Mouse (Mus musculus) myocyte (in vitro differentiated cells): ENCODE measurements around the gene Naa80.

Experiments used
- CEBPB ChIP-seq: IDR thresholded peaks from 2 replicates; pipeline ENCODE4 v1.6.1; 2011; ENCODE audit warnings: mild to moderate bottlenecking, moderate library complexity; ENCODE audit not compliant: poor library complexity, insufficient read depth, severe bottlenecking
- E2F4 ChIP-seq: IDR thresholded peaks from one replicate; pipeline ENCODE4 v1.6.1; 2011; ENCODE audit warnings: mild to moderate bottlenecking, control low read depth, moderate library complexity; ENCODE audit not compliant: insufficient read depth
- MAX ChIP-seq: IDR thresholded peaks from one replicate; pipeline ENCODE4 v1.6.1; 2011; ENCODE audit warnings: low read depth, mild to moderate bottlenecking, control low read depth
- MYOD1 ChIP-seq, 3 experiments: IDR thresholded peaks; one replicate each; pipeline ENCODE4 v1.6.1; 2011; ENCODE audit warnings: control low read depth in 2 of 3, low read depth in 2 of 3, mild to moderate bottlenecking in 2 of 3, moderate library complexity in 1 of 3; ENCODE audit not compliant: insufficient read length in 2 of 3, control insufficient read depth in 1 of 3
- MYOG ChIP-seq, 3 experiments: IDR thresholded peaks; one replicate each; pipeline ENCODE4 v1.6.1; 2011; ENCODE audit warnings: control low read depth in 2 of 3, low read depth in 2 of 3, mild to moderate bottlenecking in 2 of 3; ENCODE audit not compliant: insufficient read length in 2 of 3, control insufficient read depth in 1 of 3, insufficient read depth in 1 of 3
- POLR2A ChIP-seq: IDR thresholded peaks from one replicate; pipeline ENCODE4 v1.6.1; 2011; ENCODE audit warnings: low read depth, mild to moderate bottlenecking, control low read depth, moderate library complexity; ENCODE audit not compliant: insufficient read length
- POLR2AphosphoS2 ChIP-seq: IDR thresholded peaks from one replicate; pipeline ENCODE4 v1.6.1; 2011; ENCODE audit warnings: low read depth, control low read depth; ENCODE audit not compliant: insufficient read length
- REST ChIP-seq: IDR thresholded peaks from one replicate; pipeline ENCODE4 v1.6.1; 2011; ENCODE audit warnings: mild to moderate bottlenecking, control low read depth, moderate library complexity; ENCODE audit not compliant: insufficient read depth, insufficient read length
- SRF ChIP-seq: IDR thresholded peaks from one replicate; pipeline ENCODE4 v1.6.1; 2011; ENCODE audit warnings: low read depth; ENCODE audit not compliant: control insufficient read depth, insufficient read length
- TCF12 ChIP-seq: IDR thresholded peaks from one replicate; pipeline ENCODE4 v1.6.1; 2011; ENCODE audit warnings: mild to moderate bottlenecking, control low read depth; ENCODE audit not compliant: poor library complexity, insufficient read depth, severe bottlenecking
- TCF3 ChIP-seq: IDR thresholded peaks from one replicate; pipeline ENCODE4 v1.6.1; 2011; ENCODE audit warnings: low read depth, control low read depth; ENCODE audit not compliant: insufficient read length
- USF1 ChIP-seq: IDR thresholded peaks from one replicate; pipeline ENCODE4 v1.6.1; 2011; ENCODE audit warnings: low read depth, mild to moderate bottlenecking, control low read depth, moderate library complexity

GRCm38 (mm10) chr9:107587833-107588639 lies 9.3 kb downstream of the Naa80 start:
- TF ChIP-seq POLR2A (no peak), MAX (peak; percentile 91), REST (no peak), MYOG (IDR thresholded peaks at IDR 0.05; ENCODE audit: control insufficient read depth in 1 of 3, insufficient read depth in 1 of 3, insufficient read length in 2 of 3, low read depth in 2 of 3) (peak in 2 of 3 experiments; percentile 15 to 69), SRF (no peak), CEBPB (no peak), POLR2AphosphoS2 (no peak), USF1 (peak; percentile 35), TCF3 (no peak), TCF12 (no peak), E2F4 (peak; percentile 91), MYOD1 (IDR thresholded peaks at IDR 0.05; ENCODE audit: control insufficient read depth in 1 of 3, insufficient read length in 2 of 3, low read depth in 2 of 3) (peak in 1 of 3 experiments; percentile 36)
